Mouse (Mus musculus): ENCODE measurements at regions not wholly inside any gene's neighbourhood (a gene's known extent, or its start where the extent isn't known, plus 50 kb on each side); places are given as distances from the start of the nearest gene placed in this dataset.

DNA sequence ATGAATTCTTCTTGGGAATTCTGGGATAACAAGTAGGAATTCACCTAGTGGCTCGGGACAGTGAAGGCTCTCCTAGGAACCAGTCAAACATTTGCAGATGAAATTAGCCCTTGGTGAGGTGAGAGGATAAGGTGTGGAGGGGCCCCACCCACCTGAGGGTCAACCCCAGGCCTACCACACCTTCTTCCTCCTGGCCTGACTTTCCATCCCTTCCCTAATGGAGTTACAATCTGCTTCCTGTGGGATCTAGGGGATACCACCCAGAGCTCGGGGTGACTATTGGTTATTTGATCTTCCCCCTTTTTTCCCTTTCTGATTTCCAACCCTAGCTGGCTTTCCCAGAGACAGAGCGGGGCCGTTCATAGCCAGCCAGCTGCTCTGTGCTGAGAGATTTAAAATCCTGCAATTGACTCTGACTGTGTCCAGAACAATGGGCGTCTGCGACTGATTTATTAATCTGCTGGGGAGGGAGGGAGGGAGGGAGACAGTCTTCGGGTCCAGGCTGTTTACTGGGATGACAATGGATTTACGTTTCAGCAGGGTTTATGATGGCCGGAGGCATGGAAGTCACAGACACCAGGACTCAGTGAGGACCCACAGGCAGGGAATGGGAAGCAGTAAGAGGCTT, 69.0 kb downstream of the Gm525 start:
- H3K4me3 ChIP-seq = no peak overlapping the region
- no peak overlapping the region for H3K27ac ChIP-seq
- DNase-seq (ENCODE audit: extremely low spot score in 1 of 2, low spot score in 2 of 2) = no peak
- intact Hi-C loops (cut with DNase I) = no loop called here
- no peak for TF ChIP-seq CTCF (IDR thresholded peaks at IDR 0.05)
